Mouse (Mus musculus): Measurements from ENCODE around the gene Npb. TPM values are rescaled to one million over a fixed set of nuclear protein-coding genes. Genes with fewer than 3 reads are reported as not detected.

The Npb gene
- polyA plus RNA-seq, 1 experiment from 2014 or later = 0.63 TPM

DNA sequence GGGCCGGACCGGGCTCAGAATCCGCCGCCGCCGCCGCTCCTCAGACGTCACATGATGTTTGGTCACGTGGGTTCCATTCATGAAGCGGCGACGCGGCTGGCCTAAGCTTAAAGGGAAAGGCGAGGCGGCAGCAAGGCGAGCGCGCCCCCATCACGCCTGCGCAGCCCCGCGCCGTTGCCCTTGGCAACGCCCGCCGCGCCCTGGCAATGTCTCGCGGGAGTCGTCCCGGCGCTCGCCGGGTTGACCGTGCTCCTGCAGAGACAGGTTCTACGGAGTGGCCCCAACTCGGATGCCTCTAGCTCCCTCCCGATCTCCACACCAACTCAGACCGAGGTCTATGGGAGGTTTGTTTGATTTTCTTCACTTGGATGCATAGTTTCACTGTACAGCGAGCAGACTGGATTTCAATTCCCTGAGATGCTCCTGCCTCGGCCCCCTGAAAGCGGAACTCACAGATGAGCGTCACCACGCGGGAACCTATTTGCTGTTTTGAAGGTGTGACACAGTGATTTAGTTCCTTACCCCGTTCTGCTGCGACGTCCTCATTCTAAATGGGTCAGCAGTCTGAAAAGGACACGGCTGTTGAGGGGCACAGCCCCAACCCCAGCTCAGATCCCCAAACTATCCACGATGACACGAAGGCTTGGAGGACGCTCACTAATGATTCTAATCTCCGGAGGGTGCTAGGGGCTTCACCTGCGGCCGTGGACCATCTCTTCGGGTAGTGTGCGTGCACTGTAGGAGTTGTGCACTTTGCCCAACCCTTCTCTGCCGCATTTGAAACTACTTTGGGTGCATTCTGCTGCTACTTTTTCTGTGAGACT, 25.5 kb downstream of the Npb start, which contains the start of gene Mafg:
Gene Mafg, minus strand, starts transcription at position 81 of the 824 bp plus-strand sequence.
- H3K9me3 ChIP-seq = no peaks in the 10 kb centered on the region
- H3K27me3 ChIP-seq (ENCODE audit: insufficient read depth, poor library complexity, severe bottlenecking) = no peaks in the 10 kb centered on the region
- WGBS = 10% methylated on average over 58 of the region's 58 CpGs
- peak within 1 kb of the TSS; percentile 98 for H3K27ac ChIP-seq
- peak within 1 kb of the TSS; percentile 96 for H3K4me3 ChIP-seq
- H3K36me3 ChIP-seq = peaks cover 16% of the 10 kb centered on the region
- H3K4me1 ChIP-seq (replicated peaks) = peaks cover 47% of the 10 kb centered on the region
- DNase-seq (ENCODE audit: low spot score) = peak; percentile 95

DNA sequence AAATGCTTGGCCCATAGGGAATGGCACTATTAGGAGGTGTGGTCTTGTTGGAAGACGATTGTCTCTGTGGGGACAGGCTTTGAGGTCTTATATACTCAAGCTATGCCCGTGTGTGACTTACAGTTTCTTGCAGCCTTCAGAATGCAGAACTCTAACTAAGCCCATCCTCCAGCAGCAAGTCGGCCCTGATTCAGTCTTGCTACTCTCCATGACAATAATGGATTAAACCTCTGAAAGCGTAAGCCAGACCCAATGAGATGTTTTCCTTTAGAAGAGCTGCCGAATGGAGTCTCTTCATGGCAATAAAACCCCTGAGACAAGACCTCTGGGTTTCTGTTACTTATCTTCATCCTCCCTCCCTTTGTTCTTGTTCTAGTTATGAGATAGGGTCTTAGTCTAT, 26.5 kb downstream of the Npb start:
- no peak for DNase-seq (ENCODE audit: low spot score)
- 86% methylated on average over 5 of the region's 5 CpGs for WGBS
- Histone ChIP-seq H3K4me1 (replicated peaks) (peaks cover 37% of the 10 kb centered on the region), H3K36me3 (peaks cover 5% of the 10 kb centered on the region), H3K27ac (no peak overlapping the region), H3K27me3 (ENCODE audit: insufficient read depth, poor library complexity, severe bottlenecking) (no peaks in the 10 kb centered on the region), H3K9me3 (no peaks in the 10 kb centered on the region), H3K4me3 (0 out of 2 replicates have a peak overlapping the region, but pooled peaks have one; percentile 96)

DNA sequence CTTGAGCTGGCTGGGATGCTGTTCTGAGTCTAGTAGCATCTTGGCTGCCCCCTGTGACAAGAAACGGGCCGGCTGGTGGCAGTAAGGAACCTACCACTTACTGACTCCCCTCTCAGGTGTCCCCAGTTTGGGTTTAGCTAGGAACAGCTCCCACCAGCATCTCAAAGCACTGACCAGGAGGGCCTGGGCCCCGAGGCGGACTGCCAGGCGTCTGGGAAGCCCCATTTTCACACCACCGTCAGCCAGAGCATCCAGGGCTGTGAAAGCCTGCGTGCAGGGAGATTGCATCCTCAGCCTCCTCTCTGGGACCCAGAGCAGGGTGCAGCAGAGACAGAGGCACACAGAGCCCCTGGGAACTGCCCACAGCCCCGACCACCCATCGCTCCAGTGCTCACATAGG, 33.0 kb downstream of the Npb start:
- WGBS = 69% methylated on average over 9 of the region's 9 CpGs
- DNase-seq (ENCODE audit: low spot score) = no peak
- Histone ChIP-seq H3K9me3 (no peaks in the 10 kb centered on the region), H3K4me3 (no peak overlapping the region), H3K27me3 (ENCODE audit: insufficient read depth, poor library complexity, severe bottlenecking) (peaks cover 20% of the 10 kb centered on the region), H3K27ac (peak overlapping the region; percentile 2; the same call in 1 of the 2 replicates), H3K36me3 (no peaks in the 10 kb centered on the region), H3K4me1 (replicated peaks) (peaks cover 31% of the 10 kb centered on the region)

DNA sequence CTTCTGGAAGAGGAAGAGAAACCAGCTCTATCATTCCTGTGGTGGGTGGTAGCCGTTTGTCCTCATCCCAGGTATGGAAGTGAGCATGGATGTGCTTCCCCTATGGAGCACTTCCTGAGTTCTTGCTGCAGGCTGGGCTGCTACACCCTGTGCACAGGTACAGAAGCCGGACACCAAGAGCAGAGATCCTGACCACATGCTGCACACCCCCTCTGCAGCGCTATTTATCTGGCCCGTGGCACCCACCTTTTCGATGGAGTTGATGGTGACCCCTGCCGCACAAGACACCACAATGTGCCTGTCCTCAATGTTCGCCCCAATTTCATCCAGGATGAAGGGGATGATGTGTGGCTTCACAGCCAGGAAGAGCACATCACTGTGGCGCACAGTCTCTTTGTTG, 33.6 kb downstream of the Npb start:
- WGBS = 92% methylated on average over 8 of the region's 8 CpGs
- Histone ChIP-seq H3K9me3 (no peaks in the 10 kb centered on the region), H3K4me1 (replicated peaks) (peaks cover 33% of the 10 kb centered on the region), H3K27me3 (ENCODE audit: insufficient read depth, poor library complexity, severe bottlenecking) (peaks cover 26% of the 10 kb centered on the region), H3K27ac (peak overlapping the region; percentile 24; the same call in 1 of the 2 replicates), H3K4me3 (no peak overlapping the region), H3K36me3 (no peaks in the 10 kb centered on the region)
- DNase-seq (ENCODE audit: low spot score) = no peak

DNA sequence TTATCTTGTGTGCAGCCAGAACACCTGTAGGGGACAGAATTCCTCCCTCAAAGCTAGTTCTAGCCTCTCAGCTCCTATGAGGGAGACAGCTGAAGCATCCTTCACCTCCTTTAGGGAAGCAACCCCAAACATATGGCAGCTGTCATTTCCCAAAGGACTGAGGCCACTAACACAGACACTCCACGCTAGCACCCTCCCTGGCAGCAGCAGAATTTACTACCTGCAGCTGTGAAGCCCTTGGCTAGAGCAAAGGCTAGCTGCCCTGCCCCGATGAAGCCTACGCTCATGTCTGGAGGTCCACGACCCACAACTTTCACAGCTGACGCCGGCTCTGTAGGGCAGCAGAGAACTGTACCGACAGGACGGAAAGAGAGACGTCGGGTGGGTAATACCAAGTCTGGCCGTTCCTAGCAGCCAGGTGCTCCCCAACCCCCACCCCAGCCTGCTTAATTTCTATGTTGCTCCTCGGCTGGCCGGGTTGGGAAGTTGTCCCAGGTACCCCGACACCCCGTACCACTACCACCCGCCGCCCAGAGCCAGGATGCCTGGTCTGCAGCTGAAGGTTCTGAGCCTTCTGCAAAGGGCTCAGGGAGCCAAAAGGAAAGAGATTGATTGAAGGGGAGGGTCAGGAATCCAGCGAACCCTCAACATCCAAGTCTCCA, 34.8 kb downstream of the Npb start:
- Histone ChIP-seq H3K4me3 (peak overlapping the region; percentile 69), H3K9me3 (no peaks in the 10 kb centered on the region), H3K4me1 (replicated peaks) (peaks cover 43% of the 10 kb centered on the region), H3K36me3 (no peaks in the 10 kb centered on the region), H3K27me3 (ENCODE audit: insufficient read depth, poor library complexity, severe bottlenecking) (peaks cover 38% of the 10 kb centered on the region), H3K27ac (peak overlapping the region; percentile 88)
- DNase-seq (ENCODE audit: low spot score) = no peak
- 3% methylated on average over 18 of the region's 18 CpGs for WGBS

DNA sequence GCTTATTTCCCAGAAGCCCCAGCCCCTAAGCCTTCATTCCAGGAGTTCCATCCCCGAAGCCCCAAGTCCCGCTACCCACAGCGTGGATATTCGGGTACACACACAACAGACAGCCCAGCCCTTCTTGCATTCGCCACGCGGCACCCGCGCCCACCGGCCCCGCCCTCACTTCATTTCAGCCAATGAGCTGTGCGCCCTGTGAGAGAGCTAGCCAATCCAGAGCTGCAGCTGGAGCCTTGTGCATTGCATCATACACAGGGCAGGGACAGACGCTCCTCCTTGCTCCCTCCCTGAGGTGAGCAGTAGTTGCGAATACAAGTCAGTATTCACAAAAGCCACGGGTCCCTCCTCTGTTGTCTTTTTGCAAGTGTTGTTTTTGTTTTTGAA, 35.3 kb downstream of the Npb start, which contains the start of gene Pycr1:
Gene Pycr1, minus strand, starts transcription at position 169 of the 387 bp plus-strand sequence.
- 0% methylated on average over 15 of the region's 15 CpGs for whole genome bisulfite sequencing
- H3K9me3 ChIP-seq = no peaks in the 10 kb centered on the region
- peak within 1 kb of the TSS; percentile 88 for H3K27ac ChIP-seq
- DNase-seq (ENCODE audit: low spot score) = peak; percentile 95
- H3K4me3 ChIP-seq = peak within 1 kb of the TSS; percentile 69
- H3K4me1 ChIP-seq (replicated peaks) = peaks cover 46% of the 10 kb centered on the region
- H3K27me3 ChIP-seq (ENCODE audit: insufficient read depth, poor library complexity, severe bottlenecking) = peaks cover 40% of the 10 kb centered on the region
- no peaks in the 10 kb centered on the region for H3K36me3 ChIP-seq

DNA sequence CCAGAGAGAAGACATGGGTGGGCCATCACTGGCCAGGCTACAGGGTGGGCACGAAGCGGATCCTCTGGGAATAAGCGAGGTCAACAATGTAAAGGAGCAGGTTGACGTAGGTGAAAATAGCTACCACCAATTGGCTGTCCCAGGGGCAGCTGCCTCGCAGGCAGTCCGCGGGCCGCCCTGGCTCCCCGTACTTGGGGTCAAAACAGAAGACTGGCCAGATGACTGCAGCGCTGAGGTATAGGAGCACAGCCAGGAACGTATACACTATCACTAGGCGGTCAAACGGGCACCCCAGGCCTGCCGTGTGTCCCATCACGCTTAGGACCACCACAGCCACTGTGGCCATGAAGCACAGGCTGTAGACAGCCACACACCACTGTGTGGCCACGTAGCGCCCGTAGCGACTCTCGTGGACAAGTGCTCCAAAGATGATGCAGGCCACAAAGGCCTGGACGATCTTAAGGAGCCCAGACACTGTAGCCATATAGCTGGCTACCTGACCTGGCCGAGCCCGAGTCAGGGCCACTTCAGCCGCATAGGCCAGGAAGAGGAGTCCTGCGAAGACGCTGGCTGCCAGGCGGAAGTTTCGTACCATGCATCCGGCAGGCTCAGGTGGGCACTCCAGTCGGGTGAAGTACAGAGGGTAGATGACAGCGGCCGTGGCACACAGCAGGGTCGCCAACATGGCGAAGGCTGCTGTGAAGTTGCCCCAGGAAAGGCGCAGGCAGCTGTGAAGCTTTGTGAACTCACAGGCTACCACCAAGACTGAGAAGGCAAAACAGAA, 39.0 kb downstream of the Npb start:
- H3K9me3 ChIP-seq = no peaks in the 10 kb centered on the region
- H3K36me3 ChIP-seq = no peaks in the 10 kb centered on the region
- WGBS = 73% methylated on average over 35 of the region's 35 CpGs
- H3K4me3 ChIP-seq = peak overlapping the region; percentile 41
- H3K27me3 ChIP-seq (ENCODE audit: insufficient read depth, poor library complexity, severe bottlenecking) = peaks cover 36% of the 10 kb centered on the region
- peak overlapping the region; percentile 62; the same call in 1 of the 2 replicates for H3K27ac ChIP-seq
- no peak for DNase-seq (ENCODE audit: low spot score)
- peaks cover 34% of the 10 kb centered on the region for H3K4me1 ChIP-seq (replicated peaks)

DNA sequence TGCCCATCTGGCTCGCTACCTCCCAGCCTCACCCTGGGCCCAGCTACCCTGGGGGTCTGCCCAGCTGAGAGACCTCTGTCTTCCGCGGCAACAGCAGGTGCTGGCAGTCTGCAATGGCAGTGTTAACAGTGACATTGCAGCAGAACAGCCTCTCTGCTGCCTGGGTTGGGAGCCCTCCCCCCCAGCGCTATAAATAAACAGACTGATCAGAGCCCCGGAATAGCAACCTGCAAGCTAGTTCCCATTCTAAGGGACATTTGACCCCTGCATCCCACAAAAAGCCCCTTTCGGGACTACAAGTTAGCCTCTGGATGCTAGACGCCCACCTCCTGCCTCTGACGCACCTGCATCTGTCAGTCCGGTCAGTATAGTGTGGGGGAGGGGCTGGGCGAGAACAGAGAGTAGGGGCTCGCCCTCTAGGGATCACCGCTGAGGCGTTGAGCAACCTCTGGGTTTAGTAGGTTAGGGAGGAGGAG, 39.8 kb downstream of the Npb start, which contains the start of gene Myadml2:
Gene Myadml2, minus strand, starts transcription at position 158 of the 476 bp plus-strand sequence.
- no peaks in the 10 kb centered on the region for H3K9me3 ChIP-seq
- H3K36me3 ChIP-seq = no peaks in the 10 kb centered on the region
- H3K4me1 ChIP-seq (replicated peaks) = peaks cover 26% of the 10 kb centered on the region
- H3K4me3 ChIP-seq = peak within 1 kb of the TSS; percentile 41
- WGBS = 5% methylated on average over 13 of the region's 13 CpGs
- H3K27me3 ChIP-seq (ENCODE audit: insufficient read depth, poor library complexity, severe bottlenecking) = peaks cover 30% of the 10 kb centered on the region
- peak; percentile 48 for DNase-seq (ENCODE audit: low spot score)
- peak within 1 kb of the TSS; percentile 62; the same call in 1 of the 2 replicates for H3K27ac ChIP-seq

DNA sequence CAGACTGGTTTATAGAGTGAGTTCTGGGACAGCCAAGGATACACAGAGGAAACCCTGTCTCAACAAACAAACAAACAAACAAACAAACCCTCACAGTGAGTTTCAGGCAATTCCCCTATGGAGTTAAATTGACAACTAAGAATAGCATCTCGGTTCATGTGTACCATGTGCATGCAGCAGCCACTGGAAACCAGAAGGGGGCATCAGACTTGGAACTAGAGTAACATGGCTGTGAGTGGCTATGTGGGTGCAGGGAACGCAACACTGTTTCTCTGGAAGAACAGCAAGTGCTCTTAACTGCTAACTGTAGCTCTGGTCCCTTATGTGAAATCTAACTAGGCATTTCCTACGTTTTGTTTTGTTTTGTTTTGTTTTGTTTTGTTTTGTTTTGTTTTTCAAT, 43.6 kb downstream of the Npb start:
- Histone ChIP-seq H3K4me1 (replicated peaks) (peaks cover 13% of the 10 kb centered on the region), H3K27ac (no peak overlapping the region), H3K9me3 (no peaks in the 10 kb centered on the region), H3K4me3 (no peak overlapping the region), H3K36me3 (no peaks in the 10 kb centered on the region), H3K27me3 (ENCODE audit: insufficient read depth, poor library complexity, severe bottlenecking) (peaks cover 40% of the 10 kb centered on the region)
- WGBS = 73% methylated on average over 3 of the region's 3 CpGs
- DNase-seq (ENCODE audit: low spot score) = no peak

DNA sequence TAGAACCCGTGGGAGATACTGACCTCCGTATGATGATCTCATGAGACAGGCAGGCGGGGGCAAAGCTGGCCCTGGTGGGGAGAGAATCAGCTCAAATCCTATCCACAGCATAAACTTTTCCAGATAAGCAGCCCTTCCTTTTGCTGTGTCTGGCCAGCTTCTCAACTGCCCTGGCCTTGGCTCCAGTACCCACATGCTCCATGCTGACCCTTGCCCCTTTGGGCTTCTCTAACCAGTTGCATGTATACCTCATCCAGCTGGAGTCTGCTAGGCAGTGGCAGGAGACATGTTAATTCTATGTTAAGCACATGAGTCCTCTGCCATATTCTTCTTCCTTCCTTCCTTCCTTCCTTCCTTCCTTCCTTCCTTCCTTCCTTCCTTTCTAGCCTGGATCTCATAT, 46.5 kb downstream of the Npb start:
- no peak for DNase-seq (ENCODE audit: low spot score)
- Histone ChIP-seq H3K36me3 (no peaks in the 10 kb centered on the region), H3K9me3 (no peaks in the 10 kb centered on the region), H3K4me1 (replicated peaks) (peaks cover 11% of the 10 kb centered on the region), H3K4me3 (no peak overlapping the region), H3K27me3 (ENCODE audit: insufficient read depth, poor library complexity, severe bottlenecking) (peaks cover 54% of the 10 kb centered on the region), H3K27ac (no peak overlapping the region)
- 76% methylated on average over 3 of the region's 3 CpGs for WGBS

DNA sequence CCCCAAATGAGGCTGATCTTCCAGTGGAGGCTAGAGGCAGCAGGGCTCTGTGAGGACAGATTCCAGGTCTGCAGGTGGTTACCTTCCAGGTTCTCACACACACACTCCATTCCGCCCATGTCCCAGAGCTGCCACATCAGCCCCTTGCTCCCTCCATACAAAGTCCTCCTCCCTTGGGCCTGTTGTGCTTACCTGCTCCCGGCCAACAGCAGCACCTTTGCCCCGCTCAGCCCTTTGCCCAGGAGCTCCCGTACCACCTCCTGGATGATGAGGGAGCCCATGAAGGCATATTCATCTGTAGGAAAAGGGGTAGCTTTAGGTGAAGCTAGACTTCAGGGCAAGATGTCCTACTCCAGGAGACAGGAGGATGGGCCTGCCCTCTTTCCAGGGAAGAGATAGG, 49.0 kb downstream of the Npb start:
- no peak for DNase-seq (ENCODE audit: low spot score)
- Histone ChIP-seq H3K9me3 (no peaks in the 10 kb centered on the region), H3K4me3 (no peak overlapping the region), H3K27ac (no peak overlapping the region), H3K36me3 (no peaks in the 10 kb centered on the region), H3K4me1 (replicated peaks) (peaks cover 29% of the 10 kb centered on the region), H3K27me3 (ENCODE audit: insufficient read depth, poor library complexity, severe bottlenecking) (peaks cover 76% of the 10 kb centered on the region)
- WGBS = 88% methylated on average over 4 of the region's 4 CpGs

Measured in hindbrain, embryonic 10.5 days (tissue).